Mouse (Mus musculus) embryonic facial prominence, embryonic 10.5 days (tissue): ENCODE results near the gene AW822073. TPM values are rescaled to one million over a fixed set of nuclear protein-coding genes. Genes with fewer than 3 reads are reported as not detected.
"Not testable (repeated sequence)": the region's sequence is repeated elsewhere in the genome, so short reads cannot be mapped to it uniquely, and the experiment has no call there.

Experiments
- DNase-seq: peaks from one replicate; pipeline ENCODE4 v3.0.0-alpha.2; 2017; ENCODE audit warnings: low spot score
- H3K27ac ChIP-seq: fragments of 300-500 bp; sonication (generic); replicated peaks from 2 replicates; pipeline ENCODE4 v1.5.1; 2016; ENCODE audit warnings: mild to moderate bottlenecking
- H3K27me3 ChIP-seq: fragments of 300-500 bp; sonication (generic); replicated peaks from 2 replicates; pipeline ENCODE4 v1.6.1; 2016; ENCODE audit warnings: low read depth, mild to moderate bottlenecking; ENCODE audit not compliant: poor library complexity, severe bottlenecking
- H3K36me3 ChIP-seq: fragments of 300-500 bp; sonication (generic); replicated peaks from 2 replicates; pipeline ENCODE4 v1.6.1; 2016; ENCODE audit warnings: mild to moderate bottlenecking, moderate library complexity
- H3K4me1 ChIP-seq: fragments of 300-500 bp; sonication (generic); 2 replicates; pipeline ENCODE4 v1.6.1; 2016
- H3K4me3 ChIP-seq: fragments of 300-500 bp; sonication (generic); 2 replicates; pipeline ENCODE4 v1.5.1; 2016; ENCODE audit warnings: mild to moderate bottlenecking, moderate library complexity
- H3K9me3 ChIP-seq: fragments of 300-500 bp; sonication (generic); 2 replicates; pipeline ENCODE4 v1.6.1; 2016; ENCODE audit warnings: mild to moderate bottlenecking
- WGBS: fragments of 180-500 bp; shearing (Covaris S2); methylation state at CpG from one replicate; pipeline ENCODE4 v1.1.7; 2016; 5-methylcytosine and 5-hydroxymethylcytosine counted together
- polyA plus RNA-seq: library from polyadenylated mRNA; unstranded; fragments of >200 nt; fragmentation: Nextera tagmentation; extraction: Ambion mirVana; gene quantifications from 2 replicates; pipeline ENCODE4 v1.2.1, GENCODE M21; 2016

Gene AW822073
- polyA plus RNA-seq, 1 experiment from 2014 or later = not detected

GRCm38 (mm10) chr10:58231779-58232640, 7.3 kb upstream of the AW822073 start:
- not testable (repeated sequence) for H3K27ac ChIP-seq, H3K27me3 ChIP-seq, H3K4me3 ChIP-seq, H3K36me3 ChIP-seq, H3K4me1 ChIP-seq
- peaks cover 27% of the 10 kb centered on the region for H3K9me3 ChIP-seq
- 87% methylated on average over 35 of the region's 35 CpGs for WGBS
- peak; percentile 63 for DNase-seq

- H3K36me3 ChIP-seq, H3K27me3 ChIP-seq, DNase-seq, H3K4me3 ChIP-seq, H3K4me1 ChIP-seq, H3K27ac ChIP-seq: not testable (repeated sequence)
- WGBS = 83% methylated on average over 5 of the region's 7 CpGs
- H3K9me3 ChIP-seq = peaks cover 23% of the 10 kb centered on the region
Measured at GRCm38 (mm10) chr10:58231088-58231487, 6.4 kb upstream of the AW822073 start.

- H3K9me3 ChIP-seq = peaks cover 21% of the 10 kb centered on the region
- not testable (repeated sequence) for H3K36me3 ChIP-seq, H3K4me1 ChIP-seq, H3K4me3 ChIP-seq, H3K27me3 ChIP-seq, DNase-seq, H3K27ac ChIP-seq
- 53% methylated on average over 3 of the region's 3 CpGs for WGBS
Measured at GRCm38 (mm10) chr10:58230021-58230420, 5.3 kb upstream of the AW822073 start.

- H3K4me1 ChIP-seq, H3K4me3 ChIP-seq, DNase-seq, H3K27ac ChIP-seq, H3K27me3 ChIP-seq, H3K36me3 ChIP-seq: not testable (repeated sequence)
- H3K9me3 ChIP-seq = peaks cover 19% of the 10 kb centered on the region
- 90% methylated on average over 2 of the region's 6 CpGs for WGBS
Measured at GRCm38 (mm10) chr10:58227798-58228197, 3.1 kb upstream of the AW822073 start.

GRCm38 (mm10) chr10:58226357-58226756, 1.6 kb upstream of the AW822073 start:
- not testable (repeated sequence) for H3K4me1 ChIP-seq, H3K36me3 ChIP-seq, H3K27ac ChIP-seq, H3K4me3 ChIP-seq, H3K27me3 ChIP-seq, H3K9me3 ChIP-seq
- 75% methylated on average over 4 of the region's 4 CpGs for WGBS
- peak; percentile 26 for DNase-seq

- not testable (repeated sequence) for H3K36me3 ChIP-seq, H3K27me3 ChIP-seq, H3K4me3 ChIP-seq, H3K27ac ChIP-seq, H3K9me3 ChIP-seq, H3K4me1 ChIP-seq
- 84% methylated on average over 31 of the region's 31 CpGs for WGBS
- DNase-seq = peak; percentile 48
Measured at GRCm38 (mm10) chr10:58223972-58224805, 541 bp downstream of the AW822073 start.

GRCm38 (mm10) chr10:58223161-58223560, 1.6 kb downstream of the AW822073 start:
- H3K4me1 ChIP-seq, H3K4me3 ChIP-seq, H3K27me3 ChIP-seq, H3K9me3 ChIP-seq, DNase-seq, H3K36me3 ChIP-seq, H3K27ac ChIP-seq: not testable (repeated sequence)
- 86% methylated on average over 4 of the region's 6 CpGs for WGBS

GRCm38 (mm10) chr10:58221571-58221970, 3.2 kb downstream of the AW822073 start:
- H3K36me3 ChIP-seq, H3K9me3 ChIP-seq, H3K27ac ChIP-seq, H3K27me3 ChIP-seq, H3K4me3 ChIP-seq, H3K4me1 ChIP-seq, DNase-seq: not testable (repeated sequence)
- 91% methylated on average over 2 of the region's 2 CpGs for WGBS

GRCm38 (mm10) chr10:58220726-58221125, 4.0 kb downstream of the AW822073 start:
- H3K27me3 ChIP-seq = no peaks in the 10 kb centered on the region
- H3K36me3 ChIP-seq = no peaks in the 10 kb centered on the region
- H3K4me1 ChIP-seq = no peaks in the 10 kb centered on the region
- H3K27ac ChIP-seq = no peak overlapping the region
- H3K9me3 ChIP-seq = peaks cover 5% of the 10 kb centered on the region
- H3K4me3 ChIP-seq = no peak overlapping the region
- DNase-seq = peak; percentile 22
- 87% methylated on average over 6 of the region's 6 CpGs for WGBS

- Histone ChIP-seq H3K27me3 (no peaks in the 10 kb centered on the region), H3K36me3 (no peaks in the 10 kb centered on the region), H3K27ac (no peak overlapping the region), H3K9me3 (peaks cover 10% of the 10 kb centered on the region), H3K4me3 (no peak overlapping the region), H3K4me1 (no peaks in the 10 kb centered on the region)
- 83% methylated on average over 3 of the region's 3 CpGs for WGBS
- no peak for DNase-seq
Measured at GRCm38 (mm10) chr10:58217366-58217765, 7.4 kb downstream of the AW822073 start.

GRCm38 (mm10) chr10:58215353-58215752, 9.4 kb downstream of the AW822073 start:
- H3K27me3 ChIP-seq = no peaks in the 10 kb centered on the region
- H3K36me3 ChIP-seq = no peaks in the 10 kb centered on the region
- peaks cover 17% of the 10 kb centered on the region for H3K9me3 ChIP-seq
- H3K4me3 ChIP-seq = no peak overlapping the region
- no peak overlapping the region for H3K27ac ChIP-seq
- no peak for DNase-seq
- H3K4me1 ChIP-seq = no peaks in the 10 kb centered on the region
- whole genome bisulfite sequencing = 79% methylated on average over 1 of the region's 1 CpGs

GRCm38 (mm10) chr10:58214934-58215333, 9.8 kb downstream of the AW822073 start:
- H3K27ac ChIP-seq = no peak overlapping the region
- peaks cover 20% of the 10 kb centered on the region for H3K9me3 ChIP-seq
- 84% methylated on average over 5 of the region's 5 CpGs for WGBS
- DNase-seq = no peak
- no peaks in the 10 kb centered on the region for H3K36me3 ChIP-seq
- H3K4me3 ChIP-seq = no peak overlapping the region
- H3K27me3 ChIP-seq = no peaks in the 10 kb centered on the region
- H3K4me1 ChIP-seq = no peaks in the 10 kb centered on the region

- DNase-seq = no peak
- Histone ChIP-seq H3K27me3 (no peaks in the 10 kb centered on the region), H3K4me3 (no peak overlapping the region), H3K27ac (no peak overlapping the region), H3K4me1 (no peaks in the 10 kb centered on the region), H3K9me3 (peaks cover 24% of the 10 kb centered on the region), H3K36me3 (no peaks in the 10 kb centered on the region)
Measured at GRCm38 (mm10) chr10:58214497-58214896, 10.2 kb downstream of the AW822073 start.
